Mouse (Mus musculus): ENCODE measurements around the gene Gabpb2. TPM values are rescaled to one million over a fixed set of nuclear protein-coding genes. Genes with fewer than 3 reads are reported as not detected.

Gene Gabpb2
- polyA plus RNA-seq, 1 experiment from 2014 or later, result 6.0 TPM

DNA sequence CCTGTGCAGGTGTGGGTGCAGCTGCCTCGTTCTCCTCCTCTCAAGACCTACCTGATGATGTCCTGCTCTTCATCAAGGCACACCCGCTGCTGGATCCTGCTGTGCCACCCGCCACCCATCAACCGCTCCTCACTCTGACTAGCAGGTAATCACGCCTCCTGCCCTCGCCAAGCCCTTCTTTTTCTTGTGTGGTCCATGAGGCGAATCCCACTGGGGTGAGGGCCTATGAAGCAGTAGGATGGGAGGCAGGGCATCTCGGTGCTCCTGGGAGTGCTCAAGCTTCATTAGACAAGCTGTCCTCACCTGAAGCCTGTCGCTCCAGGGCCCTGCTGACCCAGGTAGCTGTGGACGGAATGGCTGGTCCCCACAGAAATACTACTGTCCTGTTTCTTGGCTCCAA is 47.7 kb downstream of the Gabpb2 start:
- 90% methylated on average over 10 of the region's 10 CpGs for WGBS
- Histone ChIP-seq H3K36me3 (ENCODE audit: control insufficient read depth, insufficient read depth, low read length) (no peaks in the 10 kb centered on the region), H3K4me2 (ENCODE audit: low read depth, low read length) (no peak overlapping the region), H3K4me3 (ENCODE audit: low read length) (no peak overlapping the region), H3K9me3 (ENCODE audit: control insufficient read depth, low read length) (no peaks in the 10 kb centered on the region), H3K27me3 (replicated peaks; ENCODE audit: control insufficient read depth, insufficient read depth, low read length) (peaks cover 27% of the 10 kb centered on the region), H3K9ac (ENCODE audit: low read depth, low read length) (no peak overlapping the region), H3K4me1 (ENCODE audit: control insufficient read depth, insufficient read depth, low read length) (peaks cover 7% of the 10 kb centered on the region), H3K27ac (ENCODE audit: low read length) (no peak overlapping the region)
- no peak for ATAC-seq

DNA sequence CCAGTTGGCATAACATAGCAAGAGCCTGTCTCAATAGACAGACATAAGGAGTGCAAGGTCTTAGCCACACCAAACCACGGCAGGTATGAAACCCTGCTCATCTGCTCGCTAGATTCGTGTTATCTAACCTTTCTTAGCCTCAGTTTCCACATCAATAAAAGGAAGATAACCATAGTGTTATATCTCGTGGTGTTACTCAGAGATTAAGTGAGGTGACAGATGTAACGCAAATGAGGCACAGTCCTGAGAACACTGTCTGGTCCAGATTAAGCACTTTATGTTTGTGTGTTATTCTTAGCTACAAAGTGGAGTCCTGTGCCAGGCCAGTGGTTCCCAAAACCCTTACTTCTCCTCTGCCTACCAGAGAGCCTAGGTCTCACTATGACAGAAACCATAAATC is 52.9 kb downstream of the Gabpb2 start:
- Histone ChIP-seq H3K4me2 (ENCODE audit: low read depth, low read length) (no peak overlapping the region), H3K9ac (ENCODE audit: low read depth, low read length) (no peak overlapping the region), H3K9me3 (ENCODE audit: control insufficient read depth, low read length) (no peaks in the 10 kb centered on the region), H3K36me3 (ENCODE audit: control insufficient read depth, insufficient read depth, low read length) (no peaks in the 10 kb centered on the region), H3K4me1 (ENCODE audit: control insufficient read depth, insufficient read depth, low read length) (peaks cover 25% of the 10 kb centered on the region), H3K4me3 (ENCODE audit: low read length) (no peak overlapping the region), H3K27ac (ENCODE audit: low read length) (no peak overlapping the region), H3K27me3 (replicated peaks; ENCODE audit: control insufficient read depth, insufficient read depth, low read length) (no peaks in the 10 kb centered on the region)
- ATAC-seq, result no peak
- WGBS, result 78% methylated on average over 5 of the region's 5 CpGs

GRCm38 (mm10) chr3:95164256-95164550 is 53.5 kb downstream of the Gabpb2 start:
- 87% methylated on average over 5 of the region's 5 CpGs for WGBS
- H3K4me1 ChIP-seq (ENCODE audit: control insufficient read depth, insufficient read depth, low read length), result peaks cover 28% of the 10 kb centered on the region
- H3K4me3 ChIP-seq (ENCODE audit: low read length), result no peak overlapping the region
- H3K4me2 ChIP-seq (ENCODE audit: low read depth, low read length), result no peak overlapping the region
- H3K9ac ChIP-seq (ENCODE audit: low read depth, low read length), result no peak overlapping the region
- no peaks in the 10 kb centered on the region for H3K9me3 ChIP-seq (ENCODE audit: control insufficient read depth, low read length)
- H3K36me3 ChIP-seq (ENCODE audit: control insufficient read depth, insufficient read depth, low read length), result no peaks in the 10 kb centered on the region
- no peaks in the 10 kb centered on the region for H3K27me3 ChIP-seq (replicated peaks; ENCODE audit: control insufficient read depth, insufficient read depth, low read length)
- ATAC-seq, result no peak
- no peak overlapping the region for H3K27ac ChIP-seq (ENCODE audit: low read length)

DNA sequence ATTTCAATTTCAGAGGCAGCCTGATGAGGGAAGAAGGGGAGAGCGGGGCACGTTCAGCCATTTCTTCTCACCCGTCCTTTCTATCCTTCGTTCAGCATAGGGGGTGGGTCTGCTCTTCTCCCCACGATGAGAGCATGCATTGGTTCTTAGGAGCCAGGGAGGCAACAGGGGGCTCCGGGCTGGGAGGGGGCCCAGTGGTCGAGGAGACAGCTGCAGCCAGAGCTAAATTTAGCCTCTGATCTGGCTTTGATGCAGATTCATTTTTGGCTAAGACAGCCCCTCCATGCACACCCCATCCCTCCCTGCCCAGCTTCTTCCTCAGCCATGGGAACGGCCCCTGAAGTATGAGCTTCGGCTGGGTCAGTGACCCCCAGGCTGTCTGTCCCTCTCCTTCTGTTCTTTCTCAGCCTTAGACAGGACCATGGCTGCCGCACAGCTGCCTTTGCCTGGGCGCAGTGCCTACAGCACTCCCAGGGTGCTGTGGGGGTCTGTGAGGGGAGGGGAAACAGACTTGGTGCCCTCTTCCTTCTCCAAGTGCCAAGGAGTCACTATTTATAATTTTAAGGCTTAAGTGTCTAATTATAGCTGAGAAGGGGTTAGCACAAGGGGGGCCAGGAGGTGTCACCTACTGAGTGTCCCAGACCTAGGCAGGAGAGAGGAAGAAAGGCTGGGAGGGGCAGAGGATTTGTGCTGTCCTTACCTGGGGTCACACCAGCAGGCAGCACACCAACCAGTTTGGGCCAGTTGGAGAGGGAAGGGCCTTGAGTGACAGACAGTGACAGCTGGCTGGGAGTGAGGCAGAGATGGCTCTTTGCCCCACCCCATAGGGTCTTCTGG is 54.1 kb downstream of the Gabpb2 start:
- Histone ChIP-seq H3K4me3 (ENCODE audit: low read length) (no peak overlapping the region), H3K36me3 (ENCODE audit: control insufficient read depth, insufficient read depth, low read length) (no peaks in the 10 kb centered on the region), H3K9ac (ENCODE audit: low read depth, low read length) (peak overlapping the region; percentile 5; the same call in 1 of the 2 replicates), H3K27ac (ENCODE audit: low read length) (no peak overlapping the region), H3K27me3 (replicated peaks; ENCODE audit: control insufficient read depth, insufficient read depth, low read length) (no peaks in the 10 kb centered on the region), H3K4me2 (ENCODE audit: low read depth, low read length) (no peak overlapping the region), H3K9me3 (ENCODE audit: control insufficient read depth, low read length) (no peaks in the 10 kb centered on the region), H3K4me1 (ENCODE audit: control insufficient read depth, insufficient read depth, low read length) (peaks cover 28% of the 10 kb centered on the region)
- 44% methylated on average over 11 of the region's 11 CpGs for WGBS
- ATAC-seq, result no peak

- H3K27ac ChIP-seq (ENCODE audit: low read length), result no peak overlapping the region
- H3K4me2 ChIP-seq (ENCODE audit: low read depth, low read length), result peak overlapping the region; percentile 90; the same call in 1 of the 2 replicates
- peaks cover 28% of the 10 kb centered on the region for H3K4me1 ChIP-seq (ENCODE audit: control insufficient read depth, insufficient read depth, low read length)
- H3K9ac ChIP-seq (ENCODE audit: low read depth, low read length), result no peak overlapping the region
- H3K27me3 ChIP-seq (replicated peaks; ENCODE audit: control insufficient read depth, insufficient read depth, low read length), result no peaks in the 10 kb centered on the region
- no peak for ATAC-seq
- WGBS, result 37% methylated on average over 2 of the region's 2 CpGs
- no peaks in the 10 kb centered on the region for H3K36me3 ChIP-seq (ENCODE audit: control insufficient read depth, insufficient read depth, low read length)
- H3K9me3 ChIP-seq (ENCODE audit: control insufficient read depth, low read length), result no peaks in the 10 kb centered on the region
- H3K4me3 ChIP-seq (ENCODE audit: low read length), result peak overlapping the region; percentile 64; the same call in 1 of the 2 replicates
Measured at GRCm38 (mm10) chr3:95162345-95162628, 55.4 kb downstream of the Gabpb2 start.

- no peak overlapping the region for H3K27ac ChIP-seq (ENCODE audit: low read length)
- peak overlapping the region; percentile 90 for H3K4me2 ChIP-seq (ENCODE audit: low read depth, low read length)
- no peaks in the 10 kb centered on the region for H3K27me3 ChIP-seq (replicated peaks; ENCODE audit: control insufficient read depth, insufficient read depth, low read length)
- H3K36me3 ChIP-seq (ENCODE audit: control insufficient read depth, insufficient read depth, low read length), result no peaks in the 10 kb centered on the region
- H3K9ac ChIP-seq (ENCODE audit: low read depth, low read length), result peak overlapping the region; percentile 66
- H3K9me3 ChIP-seq (ENCODE audit: control insufficient read depth, low read length), result no peaks in the 10 kb centered on the region
- peak overlapping the region; percentile 64 for H3K4me3 ChIP-seq (ENCODE audit: low read length)
- 16% methylated on average over 9 of the region's 9 CpGs for WGBS
- peaks cover 28% of the 10 kb centered on the region for H3K4me1 ChIP-seq (ENCODE audit: control insufficient read depth, insufficient read depth, low read length)
- ATAC-seq, result no peak
Measured at GRCm38 (mm10) chr3:95161618-95162344, 55.9 kb downstream of the Gabpb2 start.

GRCm38 (mm10) chr3:95161041-95161551 is 56.6 kb downstream of the Gabpb2 start:
- no peaks in the 10 kb centered on the region for H3K36me3 ChIP-seq (ENCODE audit: control insufficient read depth, insufficient read depth, low read length)
- H3K27me3 ChIP-seq (replicated peaks; ENCODE audit: control insufficient read depth, insufficient read depth, low read length), result no peaks in the 10 kb centered on the region
- 1% methylated on average over 30 of the region's 30 CpGs for WGBS
- no peaks in the 10 kb centered on the region for H3K9me3 ChIP-seq (ENCODE audit: control insufficient read depth, low read length)
- H3K4me2 ChIP-seq (ENCODE audit: low read depth, low read length), result peak overlapping the region; percentile 90
- H3K27ac ChIP-seq (ENCODE audit: low read length), result no peak overlapping the region
- peaks cover 28% of the 10 kb centered on the region for H3K4me1 ChIP-seq (ENCODE audit: control insufficient read depth, insufficient read depth, low read length)
- no peak for ATAC-seq
- peak overlapping the region; percentile 66 for H3K9ac ChIP-seq (ENCODE audit: low read depth, low read length)
- H3K4me3 ChIP-seq (ENCODE audit: low read length), result peak overlapping the region; percentile 64

GRCm38 (mm10) chr3:95159987-95160963 is 57.4 kb downstream of the Gabpb2 start, which contains the start of gene Sema6c:
Gene Sema6c, plus strand, starts transcription at chr3:95160457.
- H3K9me3 ChIP-seq (ENCODE audit: control insufficient read depth, low read length), result no peaks in the 10 kb centered on the region
- no peaks in the 10 kb centered on the region for H3K36me3 ChIP-seq (ENCODE audit: control insufficient read depth, insufficient read depth, low read length)
- no peak within 1 kb of the TSS; the same call in 1 of the 2 replicates for H3K27ac ChIP-seq (ENCODE audit: low read length)
- H3K4me1 ChIP-seq (ENCODE audit: control insufficient read depth, insufficient read depth, low read length), result peaks cover 28% of the 10 kb centered on the region
- H3K4me3 ChIP-seq (ENCODE audit: low read length), result peak within 1 kb of the TSS; percentile 64
- H3K4me2 ChIP-seq (ENCODE audit: low read depth, low read length), result peak within 1 kb of the TSS; percentile 90
- no peaks in the 10 kb centered on the region for H3K27me3 ChIP-seq (replicated peaks; ENCODE audit: control insufficient read depth, insufficient read depth, low read length)
- H3K9ac ChIP-seq (ENCODE audit: low read depth, low read length), result peak within 1 kb of the TSS; percentile 66
- under 1% methylated on average over 66 of the region's 66 CpGs for WGBS
- peak; percentile 99 for ATAC-seq
